Mouse (Mus musculus) fibroblast of lung, adult 2 months (primary cell): Measurements from ENCODE around the gene Egfl6.

Source experiments
- DNase-seq: peaks from one replicate; pipeline ENCODE4 v3.0.0-alpha.2; 2011; ENCODE audit warnings: low read depth

Gene Egfl6

GRCm38 (mm10) chrX:166584947-166585824 is at the start of gene Egfl6:
Gene Egfl6 (minus strand): TSS chrX:166585720.
- no peak for DNase-seq

GRCm38 (mm10) chrX:166626866-166627570 is 41.5 kb upstream of the Egfl6 start:
- peak; percentile 18 for DNase-seq

- DNase-seq: no peak
Measured at GRCm38 (mm10) chrX:166626174-166626573, 40.7 kb upstream of the Egfl6 start.

DNA sequence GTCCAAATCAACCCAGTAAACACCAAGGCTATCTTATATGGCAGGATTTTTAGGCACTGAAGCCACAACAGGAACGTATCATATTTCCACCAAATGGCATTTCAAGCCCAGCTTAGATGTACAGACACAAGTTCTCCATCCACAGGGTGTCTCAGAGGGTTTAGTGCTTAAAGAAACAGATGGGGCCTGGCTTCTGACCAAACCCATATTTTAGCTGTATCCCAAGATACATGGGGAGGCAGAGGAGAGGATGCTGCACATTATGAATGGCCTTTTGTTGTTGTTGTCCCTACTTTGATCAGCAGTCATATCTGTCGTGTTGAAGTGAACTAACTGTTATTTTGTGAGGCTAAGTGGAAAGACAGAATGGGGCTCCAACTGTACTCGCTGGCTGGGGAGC is 37.7 kb upstream of the Egfl6 start:
- no peak for DNase-seq

DNA sequence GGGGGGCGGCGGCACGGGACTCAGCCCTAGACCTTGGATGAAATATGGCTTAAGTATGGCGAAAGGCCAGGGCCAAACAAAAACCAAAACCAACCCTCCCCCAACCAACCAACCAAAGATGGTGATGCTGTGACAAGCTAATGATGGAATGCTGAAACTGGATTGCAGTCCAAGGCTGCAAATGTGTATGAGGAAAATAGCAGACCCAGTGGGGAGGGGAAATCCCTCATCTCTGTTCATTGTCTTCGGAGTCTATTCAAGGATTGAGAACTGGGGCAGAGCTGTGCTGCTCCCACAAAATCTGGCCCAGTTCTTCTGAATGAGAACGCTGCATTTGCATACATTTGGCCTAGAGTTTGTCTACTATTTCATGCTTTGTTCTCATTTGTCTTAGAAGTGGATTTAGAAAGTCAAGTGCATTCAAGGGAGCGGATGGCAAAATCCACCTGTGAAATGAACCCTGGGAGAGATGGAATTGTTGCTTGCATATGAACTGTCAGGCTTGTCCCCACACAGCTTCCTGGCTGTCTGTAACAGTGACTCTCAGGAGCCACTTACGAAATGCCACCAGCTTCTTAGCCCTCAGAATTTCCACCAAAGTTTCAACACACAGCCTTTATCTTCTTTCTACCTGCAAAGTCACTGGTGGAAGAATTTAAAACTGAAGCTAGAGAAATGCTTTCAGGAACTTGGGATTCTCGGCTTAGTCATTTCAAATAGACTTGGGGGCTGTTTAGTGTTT is 36.2 kb upstream of the Egfl6 start:
- no peak for DNase-seq

DNA sequence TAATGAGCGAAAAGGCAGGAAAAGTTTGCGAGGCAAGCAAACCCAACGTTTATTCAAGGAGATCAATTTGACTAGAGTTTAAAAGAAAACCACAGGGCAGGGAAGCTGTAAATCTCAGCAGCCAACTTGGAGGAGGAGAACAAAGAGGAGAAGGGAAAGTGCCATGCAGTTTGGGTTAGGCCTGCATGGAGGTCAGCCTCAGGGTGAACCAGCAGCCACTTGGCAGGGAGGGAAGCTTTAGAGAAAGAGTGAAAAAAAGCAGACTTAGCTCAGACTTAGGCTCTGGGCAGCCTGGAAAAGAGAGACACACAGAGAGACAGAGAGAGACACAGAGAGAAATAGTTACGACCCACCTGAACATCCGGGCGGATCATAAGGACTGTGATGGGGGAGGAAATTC is 35.4 kb upstream of the Egfl6 start:
- DNase-seq: no peak

DNA sequence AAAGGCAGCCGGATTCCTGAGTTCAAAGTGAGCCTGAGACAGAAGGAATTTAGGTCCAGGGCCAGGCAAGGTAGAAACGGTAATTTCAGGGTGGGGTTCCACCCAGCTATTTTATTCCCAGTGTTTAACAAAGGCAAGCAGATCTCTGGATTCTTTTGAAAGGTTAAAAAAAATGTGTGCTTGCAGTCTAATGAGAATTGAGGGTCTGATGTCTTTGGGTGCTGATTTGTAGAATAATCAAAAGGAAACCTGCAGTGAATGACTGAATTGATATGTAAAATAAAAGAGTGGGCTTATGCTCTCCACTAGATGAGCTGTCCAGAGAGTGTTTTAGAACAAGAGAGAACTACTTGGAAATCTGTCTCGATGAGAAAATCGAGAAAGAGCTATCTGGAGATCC is 33.6 kb upstream of the Egfl6 start:
- no peak for DNase-seq

DNA sequence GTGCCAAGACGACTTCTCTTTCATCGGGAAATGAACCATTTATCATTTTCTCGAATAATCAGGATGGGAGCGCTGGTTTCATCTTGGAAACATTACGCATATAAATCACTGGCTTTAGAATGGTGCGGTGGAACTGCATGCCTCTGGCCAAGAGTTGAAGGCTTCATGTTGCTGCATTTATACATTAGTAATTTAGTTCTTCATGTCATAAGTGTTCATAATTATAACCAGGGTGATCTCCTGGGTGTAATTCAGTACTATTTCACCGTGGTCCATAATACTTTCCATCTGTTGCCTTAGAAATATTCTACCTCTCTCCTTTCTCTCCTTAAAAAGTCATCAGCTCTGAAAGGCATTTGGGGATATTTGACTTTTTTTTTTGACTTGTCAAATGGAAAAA is 29.7 kb upstream of the Egfl6 start:
- no peak for DNase-seq

DNA sequence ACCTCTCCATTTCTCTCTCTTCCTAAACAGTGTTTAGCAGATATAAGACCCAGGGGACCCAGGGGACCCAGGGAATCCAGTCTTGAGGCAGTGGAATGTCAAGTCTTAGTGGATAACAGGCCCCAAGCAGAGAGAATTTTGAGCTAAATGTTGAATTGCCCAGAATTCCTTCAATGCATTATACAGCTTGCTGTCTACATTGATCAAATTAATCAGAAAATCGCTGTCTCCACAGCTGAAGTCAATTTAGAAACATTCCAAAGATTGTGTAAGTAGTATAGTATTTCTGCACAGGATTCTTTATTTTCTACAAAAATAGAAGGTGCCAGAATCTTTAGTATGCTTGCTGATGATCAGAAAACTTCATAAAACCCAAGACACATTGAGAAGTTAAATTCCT is 9.4 kb downstream of the Egfl6 start:
- DNase-seq: no peak

- no peak for DNase-seq
Measured at GRCm38 (mm10) chrX:166565983-166566382, 19.5 kb downstream of the Egfl6 start.

DNA sequence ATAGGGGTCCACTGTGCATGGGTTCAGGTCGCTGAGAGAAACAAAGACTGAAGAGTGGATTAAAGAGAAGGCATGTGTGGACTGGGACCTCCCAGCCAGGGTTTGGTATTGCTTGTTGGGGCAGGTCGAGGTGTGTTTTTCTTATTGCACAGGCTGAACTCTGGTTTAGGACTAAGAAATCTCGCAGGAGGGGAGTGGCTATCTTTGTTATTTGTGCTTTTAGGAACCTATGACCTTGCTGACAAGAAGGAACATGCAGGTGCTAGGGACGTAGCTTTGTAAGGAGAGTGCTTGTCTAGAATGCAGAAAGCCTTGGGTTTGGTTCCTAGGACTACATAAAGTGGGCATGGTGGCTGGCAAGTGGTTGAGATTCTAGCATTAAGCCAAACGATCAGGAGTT is 20.1 kb downstream of the Egfl6 start:
- no peak for DNase-seq

GRCm38 (mm10) chrX:166564900-166565299 is 20.6 kb downstream of the Egfl6 start:
- peak; percentile 44 for DNase-seq

DNA sequence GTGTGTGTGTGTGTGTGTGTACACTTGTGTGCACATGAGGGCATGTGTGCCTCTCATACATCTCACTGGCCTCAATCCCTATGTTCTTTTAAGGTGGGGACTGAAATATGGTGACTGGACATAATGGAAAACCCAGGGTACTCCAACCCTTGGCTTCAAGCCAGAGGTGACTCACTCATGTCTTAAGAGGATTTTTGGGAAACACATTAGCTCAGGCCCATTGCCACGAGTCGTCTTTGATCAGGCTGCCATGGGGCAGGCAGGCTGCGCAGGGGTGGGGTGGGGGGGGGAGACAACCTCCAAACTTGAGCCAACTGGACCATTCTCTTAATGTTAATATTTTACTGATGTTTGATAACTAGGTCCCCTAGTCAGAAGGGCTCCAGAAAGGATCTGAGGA is 26.2 kb downstream of the Egfl6 start:
- peak; percentile 26 for DNase-seq

- DNase-seq: no peak
Measured at GRCm38 (mm10) chrX:166552355-166552754, 33.2 kb downstream of the Egfl6 start.

DNA sequence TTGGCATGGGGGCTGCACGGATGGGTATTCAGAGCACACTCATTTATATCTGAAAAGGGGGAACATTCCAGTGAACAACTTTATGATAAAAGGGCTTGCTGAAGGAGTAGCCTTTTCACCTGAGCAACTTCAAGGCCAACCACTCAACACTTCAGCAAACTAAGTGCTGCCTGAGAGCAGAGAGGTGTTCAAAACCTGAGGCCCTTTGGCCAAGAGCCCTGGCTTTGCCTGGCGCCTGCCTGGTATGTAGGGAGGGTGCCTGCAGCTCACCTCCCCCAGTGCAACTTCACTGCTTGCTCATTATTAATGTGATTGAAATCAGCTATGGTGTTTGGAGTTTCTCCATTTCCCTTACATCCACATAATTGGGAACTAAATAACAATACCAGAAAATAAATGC is 39.0 kb downstream of the Egfl6 start:
- DNase-seq: no peak

- DNase-seq: no peak
Measured at GRCm38 (mm10) chrX:166535138-166535537, 50.4 kb downstream of the Egfl6 start.

GRCm38 (mm10) chrX:166533432-166533831 is 52.1 kb downstream of the Egfl6 start:
- DNase-seq: no peak

GRCm38 (mm10) chrX:166531671-166532070 is 53.8 kb downstream of the Egfl6 start:
- no peak for DNase-seq

- DNase-seq: no peak
Measured at GRCm38 (mm10) chrX:166528126-166528525, 57.4 kb downstream of the Egfl6 start.

GRCm38 (mm10) chrX:166525637-166526315 is 59.7 kb downstream of the Egfl6 start:
- no peak for DNase-seq

DNA sequence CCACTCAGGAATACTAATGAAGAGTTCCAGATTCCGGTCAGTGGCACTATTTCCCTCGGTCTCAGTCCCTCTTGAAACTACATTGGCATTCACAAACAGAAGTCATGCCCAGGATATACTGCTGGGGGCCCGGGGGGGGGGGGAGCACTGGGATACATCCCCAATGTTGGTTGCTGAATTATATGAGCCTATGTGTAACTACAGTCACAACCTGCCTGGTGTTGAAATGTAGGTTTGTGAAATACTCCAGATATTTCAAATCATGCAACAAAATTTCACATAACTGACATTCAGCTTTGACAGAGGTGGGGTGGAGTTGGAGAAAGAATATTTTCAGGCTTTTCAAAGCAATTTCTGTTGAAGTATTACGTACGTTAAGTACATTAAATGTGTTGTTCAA is 64.7 kb downstream of the Egfl6 start:
- no peak for DNase-seq

- DNase-seq: no peak
Measured at GRCm38 (mm10) chrX:166518345-166518744, 67.2 kb downstream of the Egfl6 start, which contains the start of gene Tceanc. Gene Tceanc (minus strand): TSS chrX:166518567.
